Mouse (Mus musculus) embryonic facial prominence, embryonic 13.5 days (tissue): Measurements from ENCODE around the gene H2-DMa. TPM values are rescaled to one million over a fixed set of nuclear protein-coding genes. Genes with fewer than 3 reads are reported as not detected.

Source experiments
- ATAC-seq: fragments of 200-750 bp; cut with Nextera tagmentation; 2 replicates; pipeline ENCODE4 v1.8.0; 2017; ENCODE audit warnings: low read depth; ENCODE audit not compliant: insufficient number of reproducible peaks, insufficient read depth, low FRiP score, low TSS enrichment
- H3K27ac ChIP-seq: fragments of 300-500 bp; sonication (generic); 2 replicates; pipeline ENCODE4 v1.5.1; 2015; ENCODE audit warnings: moderate library complexity, mild to moderate bottlenecking, inconsistent platforms
- H3K27me3 ChIP-seq: fragments of 300-500 bp; sonication (generic); 2 replicates; pipeline ENCODE4 v1.6.1; 2015; ENCODE audit warnings: mild to moderate bottlenecking, inconsistent platforms
- H3K36me3 ChIP-seq: fragments of 300-500 bp; sonication (generic); 2 replicates; pipeline ENCODE4 v1.6.1; 2015; ENCODE audit warnings: mild to moderate bottlenecking, inconsistent platforms
- H3K4me1 ChIP-seq: fragments of 300-500 bp; sonication (generic); 2 replicates; pipeline ENCODE4 v1.6.1; 2015; ENCODE audit warnings: inconsistent platforms
- H3K4me2 ChIP-seq: fragments of 300-500 bp; sonication (generic); 2 replicates; pipeline ENCODE4 v1.6.1; 2015; ENCODE audit warnings: moderate library complexity, mild to moderate bottlenecking, inconsistent platforms
- H3K4me3 ChIP-seq: fragments of 300-500 bp; sonication (generic); 2 replicates; pipeline ENCODE4 v1.5.1; 2015; ENCODE audit warnings: mild to moderate bottlenecking, inconsistent platforms
- H3K9ac ChIP-seq: fragments of 300-500 bp; sonication (generic); 2 replicates; pipeline ENCODE4 v1.6.1; 2015; ENCODE audit warnings: mild to moderate bottlenecking, inconsistent platforms
- H3K9me3 ChIP-seq: fragments of 300-500 bp; sonication (generic); 2 replicates; pipeline ENCODE4 v1.6.1; 2016; ENCODE audit warnings: inconsistent platforms
- WGBS: fragments of 180-500 bp; shearing (Covaris S2); methylation state at CpG from one replicate; pipeline ENCODE4 v1.1.7; 2015; ENCODE audit warnings: mixed read lengths; 5-methylcytosine and 5-hydroxymethylcytosine counted together
- polyA plus RNA-seq: library from polyadenylated mRNA; unstranded; fragments of >200 nt; fragmentation: Nextera tagmentation; extraction: Ambion mirVana; gene quantifications from 2 replicates; pipeline ENCODE4 v1.2.1, GENCODE M21; 2015

Gene H2-DMa
- polyA plus RNA-seq, 1 experiment from 2014 or later: 17.2 TPM

- no peaks in the 10 kb centered on the region for H3K9me3 ChIP-seq
- H3K36me3 ChIP-seq: no peaks in the 10 kb centered on the region
- 0 out of 2 replicates have a peak, but pooled peaks cover 5% of the 10 kb centered on the region for H3K4me1 ChIP-seq
- H3K27ac ChIP-seq: no peak within 1 kb of the TSS
- H3K27me3 ChIP-seq: no peaks in the 10 kb centered on the region
- no peak within 1 kb of the TSS for H3K4me2 ChIP-seq
- no peak for ATAC-seq
- H3K4me3 ChIP-seq: no peak within 1 kb of the TSS
- no peak within 1 kb of the TSS for H3K9ac ChIP-seq
- 36% methylated on average over 11 of the region's 11 CpGs for WGBS
Observed at GRCm38 (mm10) chr17:34092197-34092875, 27.0 kb upstream of the H2-DMa start, which contains the start of gene H2-Oa. Gene H2-Oa, plus strand, starts transcription at chr17:34092340.

GRCm38 (mm10) chr17:34093199-34093874, 26.0 kb upstream of the H2-DMa start:
- no peaks in the 10 kb centered on the region for H3K27me3 ChIP-seq
- peak overlapping the region; percentile 18 for H3K4me2 ChIP-seq
- no peak for ATAC-seq
- H3K36me3 ChIP-seq: no peaks in the 10 kb centered on the region
- no peak overlapping the region for H3K9ac ChIP-seq
- 0 out of 2 replicates have a peak, but pooled peaks cover 5% of the 10 kb centered on the region for H3K4me1 ChIP-seq
- no peak overlapping the region for H3K27ac ChIP-seq
- H3K9me3 ChIP-seq: no peaks in the 10 kb centered on the region
- H3K4me3 ChIP-seq: 0 out of 2 replicates have a peak overlapping the region, but pooled peaks have one; percentile 5
- 34% methylated on average over 7 of the region's 7 CpGs for WGBS

GRCm38 (mm10) chr17:34094283-34095035, 24.9 kb upstream of the H2-DMa start:
- ATAC-seq: no peak
- H3K9ac ChIP-seq: no peak overlapping the region
- no peak overlapping the region for H3K4me3 ChIP-seq
- no peaks in the 10 kb centered on the region for H3K36me3 ChIP-seq
- no peak overlapping the region for H3K27ac ChIP-seq
- H3K27me3 ChIP-seq: no peaks in the 10 kb centered on the region
- H3K4me1 ChIP-seq: peaks cover 5% of the 10 kb centered on the region; the same call in 1 of the 2 replicates
- 82% methylated on average over 27 of the region's 27 CpGs for WGBS
- H3K9me3 ChIP-seq: no peaks in the 10 kb centered on the region
- H3K4me2 ChIP-seq: no peak overlapping the region

GRCm38 (mm10) chr17:34096497-34097010, 22.8 kb upstream of the H2-DMa start:
- Histone ChIP-seq H3K4me2 (no peak overlapping the region), H3K36me3 (no peaks in the 10 kb centered on the region), H3K9ac (no peak overlapping the region), H3K4me3 (no peak overlapping the region), H3K9me3 (no peaks in the 10 kb centered on the region), H3K4me1 (peaks cover 9% of the 10 kb centered on the region; the same call in 1 of the 2 replicates), H3K27me3 (no peaks in the 10 kb centered on the region), H3K27ac (no peak overlapping the region)
- 78% methylated on average over 3 of the region's 3 CpGs for WGBS
- no peak for ATAC-seq

GRCm38 (mm10) chr17:34097272-34097671, 22.1 kb upstream of the H2-DMa start:
- WGBS: 60% methylated on average over 5 of the region's 5 CpGs

GRCm38 (mm10) chr17:34098709-34099479, 20.4 kb upstream of the H2-DMa start:
- Histone ChIP-seq H3K4me1 (peaks cover 4% of the 10 kb centered on the region; the same call in 1 of the 2 replicates), H3K27me3 (no peaks in the 10 kb centered on the region), H3K36me3 (no peaks in the 10 kb centered on the region), H3K9ac (no peak overlapping the region), H3K9me3 (no peaks in the 10 kb centered on the region), H3K27ac (no peak overlapping the region), H3K4me2 (no peak overlapping the region), H3K4me3 (no peak overlapping the region)
- 60% methylated on average over 10 of the region's 10 CpGs for WGBS
- no peak for ATAC-seq

More at GRCm38 (mm10) chr17:34097272-34097671, 22.1 kb upstream of the H2-DMa start:
- H3K9me3 ChIP-seq: no peaks in the 10 kb centered on the region
- no peak overlapping the region for H3K4me2 ChIP-seq
- no peaks in the 10 kb centered on the region for H3K27me3 ChIP-seq
- H3K9ac ChIP-seq: no peak overlapping the region
- H3K27ac ChIP-seq: no peak overlapping the region
- H3K4me1 ChIP-seq: peaks cover 9% of the 10 kb centered on the region; the same call in 1 of the 2 replicates
- no peaks in the 10 kb centered on the region for H3K36me3 ChIP-seq
- H3K4me3 ChIP-seq: no peak overlapping the region
- ATAC-seq: no peak

GRCm38 (mm10) chr17:34099531-34099930, 19.8 kb upstream of the H2-DMa start:
- Histone ChIP-seq H3K4me3 (no peak overlapping the region), H3K9ac (no peak overlapping the region), H3K27ac (no peak overlapping the region), H3K36me3 (no peaks in the 10 kb centered on the region), H3K27me3 (no peaks in the 10 kb centered on the region), H3K4me2 (no peak overlapping the region), H3K9me3 (no peaks in the 10 kb centered on the region), H3K4me1 (peaks cover 4% of the 10 kb centered on the region; the same call in 1 of the 2 replicates)
- no peak for ATAC-seq
- 56% methylated on average over 5 of the region's 5 CpGs for WGBS

GRCm38 (mm10) chr17:34101185-34101584, 18.2 kb upstream of the H2-DMa start:
- H3K4me2 ChIP-seq: no peak overlapping the region

GRCm38 (mm10) chr17:34101604-34102032, 17.7 kb upstream of the H2-DMa start:
- Histone ChIP-seq H3K4me1 (peaks cover 4% of the 10 kb centered on the region; the same call in 1 of the 2 replicates), H3K4me2 (peak overlapping the region; percentile 32), H3K9ac (no peak overlapping the region), H3K36me3 (no peaks in the 10 kb centered on the region), H3K27ac (no peak overlapping the region), H3K27me3 (no peaks in the 10 kb centered on the region), H3K9me3 (no peaks in the 10 kb centered on the region), H3K4me3 (no peak overlapping the region)
- no peak for ATAC-seq
- 9% methylated on average over 12 of the region's 12 CpGs for WGBS

More at GRCm38 (mm10) chr17:34101185-34101584, 18.2 kb upstream of the H2-DMa start:
- no peak for ATAC-seq
- 29% methylated on average over 5 of the region's 5 CpGs for WGBS
- Histone ChIP-seq H3K9ac (no peak overlapping the region), H3K36me3 (no peaks in the 10 kb centered on the region), H3K4me3 (no peak overlapping the region), H3K9me3 (no peaks in the 10 kb centered on the region), H3K27ac (no peak overlapping the region), H3K4me1 (peaks cover 4% of the 10 kb centered on the region; the same call in 1 of the 2 replicates), H3K27me3 (no peaks in the 10 kb centered on the region)

GRCm38 (mm10) chr17:34102831-34103230, 16.5 kb upstream of the H2-DMa start:
- Histone ChIP-seq H3K9ac (no peak overlapping the region), H3K4me2 (no peak overlapping the region), H3K27ac (no peak overlapping the region), H3K27me3 (no peaks in the 10 kb centered on the region), H3K9me3 (no peaks in the 10 kb centered on the region), H3K4me3 (no peak overlapping the region), H3K36me3 (no peaks in the 10 kb centered on the region), H3K4me1 (peaks cover 4% of the 10 kb centered on the region; the same call in 1 of the 2 replicates)
- no peak for ATAC-seq
- 81% methylated on average over 6 of the region's 6 CpGs for WGBS
